Mouse (Mus musculus): ENCODE measurements around the gene Spns1.

DNA sequence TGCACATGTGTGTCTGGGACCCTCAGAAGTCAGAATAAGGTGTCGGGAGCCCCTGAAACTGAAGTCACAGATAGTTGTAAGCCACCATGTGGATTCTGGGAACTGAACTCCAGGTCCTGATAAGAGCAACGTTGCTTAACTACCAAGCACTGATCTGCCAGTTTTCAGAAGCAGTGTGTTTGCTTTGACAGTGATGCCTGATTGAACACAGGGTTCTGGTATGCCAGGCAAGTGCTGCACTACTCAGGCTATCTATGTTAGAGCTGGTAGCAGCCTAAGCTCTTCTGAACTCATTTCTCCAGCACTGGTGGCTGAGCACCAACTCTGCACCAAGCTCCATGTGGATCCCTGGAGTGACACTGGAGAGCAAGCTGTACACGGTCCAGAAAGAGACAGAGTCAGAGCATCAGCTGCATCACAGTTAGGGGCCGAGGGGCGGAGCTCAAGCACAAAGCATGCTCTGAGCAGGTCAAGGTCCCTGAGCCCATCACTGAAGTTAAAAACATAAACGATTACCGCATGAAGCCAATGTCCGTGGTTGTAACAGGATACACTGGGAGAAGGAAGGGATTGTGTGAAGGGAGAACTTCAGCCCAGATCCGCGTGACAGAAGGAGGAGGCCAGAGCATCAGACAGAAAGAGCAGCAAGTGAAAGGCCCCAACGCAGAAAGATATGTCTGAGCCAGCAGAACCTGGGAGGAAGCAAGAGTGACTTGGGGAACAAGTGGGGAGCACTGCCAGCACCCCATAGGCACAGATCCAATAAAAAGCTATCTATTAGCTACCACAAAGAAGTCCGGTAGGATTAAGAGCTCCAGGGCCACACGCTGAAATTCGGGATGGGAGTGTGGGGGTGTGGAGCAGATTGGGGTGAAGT, 22.3 kb downstream of the Spns1 start:
- TF ChIP-seq CTCF (IDR thresholded peaks at IDR 0.05; ENCODE audit: low read depth) (no peak; the same call in 1 of the 2 replicates), EP300 (IDR thresholded peaks at IDR 0.05; ENCODE audit: low read depth) (no peak)

Measured in liver, embryonic 14.5 days (tissue).